Mouse (Mus musculus): ENCODE results near the gene Scn5a.
A peak's percentile ranks its signal among the peaks of the same experiment; 100 is the strongest.

Scn5a gene

DNA sequence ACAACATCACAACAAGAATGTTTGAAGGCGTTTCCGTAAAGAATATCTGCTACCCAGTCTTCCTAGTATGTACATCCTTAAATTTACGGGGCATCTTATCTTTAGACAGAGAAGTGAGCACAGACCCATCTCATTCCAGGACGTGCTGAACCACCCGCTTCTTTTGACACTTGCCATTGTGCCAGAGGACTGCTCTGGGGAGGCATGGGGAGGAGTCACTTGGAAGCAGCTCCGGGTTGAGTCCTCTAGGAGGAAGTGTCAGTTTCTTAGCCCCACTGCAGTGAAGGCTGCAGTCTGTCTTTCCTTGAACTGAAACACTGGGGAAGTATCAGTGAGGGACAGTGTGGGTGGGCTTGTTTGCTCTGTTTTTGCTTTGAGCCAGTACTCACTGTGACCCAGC, 133.1 kb downstream of the Scn5a start:
- no peak for DNase-seq

DNA sequence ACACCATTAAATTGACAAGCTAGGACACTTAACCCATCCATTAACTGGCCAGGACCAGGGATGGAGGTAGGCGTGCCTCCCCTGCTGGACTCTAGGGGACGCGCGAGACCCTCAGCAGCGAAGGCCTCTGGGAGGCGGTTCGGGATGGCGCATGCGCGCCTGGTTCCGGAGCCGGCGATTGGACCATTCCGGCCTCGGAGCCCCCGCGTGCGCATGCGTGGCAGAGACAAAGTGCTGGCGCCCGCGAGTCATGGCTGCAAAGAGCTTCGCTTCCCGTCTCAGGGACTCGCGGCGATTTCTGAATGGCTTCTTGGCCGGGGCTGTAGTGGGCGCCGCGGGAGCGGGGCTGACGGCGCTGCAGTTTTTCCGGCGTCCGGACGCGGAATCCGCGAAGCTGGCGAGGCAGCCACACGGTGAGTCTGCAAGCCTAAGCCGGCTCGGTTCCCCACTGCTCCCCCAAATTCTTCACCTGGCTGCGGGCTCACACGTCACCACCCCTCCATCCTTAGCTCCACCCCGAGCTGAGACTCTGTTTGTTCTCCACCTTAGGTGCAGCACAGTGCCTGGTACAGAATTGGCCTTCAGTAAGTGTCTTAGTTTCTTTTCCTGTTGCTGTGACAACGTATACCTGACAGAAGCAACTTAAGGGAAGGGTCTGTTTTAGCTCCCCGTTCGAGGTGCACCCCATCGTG, 133.9 kb downstream of the Scn5a start, which contains the start of gene Exog:
TSS of gene Exog (plus strand) at position 206 of the 692 bp plus-strand sequence.
- peak; percentile 100 for DNase-seq

DNA sequence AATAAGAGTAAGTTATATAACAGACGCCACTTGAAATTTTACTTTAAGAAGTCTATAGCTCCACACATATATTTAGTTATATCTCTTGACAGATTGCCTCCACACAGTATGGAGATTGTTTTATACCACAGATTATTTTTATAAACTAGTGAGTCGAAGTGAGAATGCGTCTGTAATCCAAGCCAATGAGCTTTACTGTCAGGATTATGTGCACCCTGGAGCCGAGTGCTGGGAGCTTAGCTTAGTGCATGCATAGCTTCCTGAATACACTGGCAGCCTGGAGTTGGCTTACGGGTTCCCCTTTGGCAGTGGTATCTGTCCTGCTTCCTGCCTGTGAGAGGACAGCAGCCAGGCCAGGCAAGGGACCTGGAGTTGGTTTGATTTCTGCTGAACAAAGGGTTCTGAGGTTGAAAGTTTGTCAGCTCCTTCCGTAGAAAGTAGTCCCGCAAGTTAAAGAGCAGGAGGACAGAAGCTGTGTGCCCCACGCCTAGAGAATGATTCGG, 140.3 kb downstream of the Scn5a start:
- no peak for DNase-seq

DNA sequence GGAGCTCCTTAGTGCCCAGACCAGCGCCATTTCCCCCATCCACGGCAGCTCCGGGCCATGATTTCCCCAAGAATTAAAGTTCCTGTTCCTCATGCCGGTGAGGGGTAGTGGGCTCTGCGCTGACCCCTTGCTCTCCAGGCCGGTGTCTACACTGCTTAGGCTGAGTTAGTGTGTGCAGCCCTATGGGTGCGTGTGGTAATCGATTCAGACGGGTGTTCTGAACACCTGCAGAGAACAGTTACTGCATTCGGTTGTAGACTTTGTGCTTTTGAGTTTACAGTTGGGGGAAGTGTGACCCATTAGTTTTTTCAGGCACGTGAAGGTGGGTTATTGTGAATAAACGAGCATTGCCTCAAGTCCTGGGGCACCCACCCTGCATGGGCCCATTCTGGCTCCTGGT, 140.8 kb downstream of the Scn5a start:
- no peak for DNase-seq

DNA sequence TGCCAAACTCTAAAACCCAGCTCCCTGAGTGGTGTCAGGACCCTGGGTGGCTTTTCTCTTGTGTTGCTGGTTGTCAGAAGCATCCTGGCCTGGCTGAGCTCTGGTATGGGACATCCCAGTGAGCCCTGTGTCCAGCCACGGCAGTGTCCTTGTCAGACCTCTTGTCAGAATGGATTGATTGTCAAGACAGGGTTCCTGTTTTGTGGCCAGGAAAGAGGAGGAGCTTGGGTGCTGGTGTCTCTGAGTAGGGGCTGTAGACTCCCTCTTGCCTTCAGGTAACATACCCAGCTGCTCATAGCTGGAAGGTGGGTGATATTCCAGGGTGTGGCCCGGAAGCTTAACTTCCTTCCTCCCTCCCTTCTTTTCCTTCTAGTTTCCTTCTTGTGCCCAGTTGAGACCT, 143.0 kb downstream of the Scn5a start:
- no peak for DNase-seq

Data from right cerebral cortex, postnatal 4 days (tissue).